Mouse (Mus musculus): Measurements from ENCODE around the gene Prss28. TPM values are rescaled to one million over a fixed set of nuclear protein-coding genes. Genes with fewer than 3 reads are reported as not detected.
A peak's percentile ranks its signal among the peaks of the same experiment; 100 is the strongest.

The Prss28 gene
- polyA plus RNA-seq, 1 experiment from 2014 or later = not detected

DNA sequence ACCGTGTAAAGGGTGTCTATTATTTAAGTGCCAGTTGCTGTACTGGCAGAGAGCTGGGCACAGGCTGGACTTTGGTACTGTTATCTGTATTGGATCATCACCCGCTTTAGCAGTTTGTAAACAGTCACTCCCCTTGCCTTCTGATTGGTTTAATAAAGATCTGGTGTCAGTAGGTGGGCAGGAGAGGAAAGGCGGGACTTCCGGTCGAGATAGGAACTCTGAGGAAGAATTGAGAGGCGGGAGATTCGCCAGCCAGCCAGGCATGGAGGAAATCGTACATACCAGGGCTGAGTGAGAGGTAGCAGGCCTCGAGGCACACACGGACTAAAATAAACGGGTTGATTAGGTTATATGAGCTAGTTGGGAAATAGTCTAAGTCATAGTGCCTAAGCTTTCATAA is 26.3 kb upstream of the Prss28 start:
- Histone ChIP-seq H3K27ac (ENCODE audit: low read depth) (no peak overlapping the region), H3K4me2 (ENCODE audit: low read length) (no peak overlapping the region), H3K9me3 (ENCODE audit: control insufficient read depth, low read length) (no peaks in the 10 kb centered on the region), H3K36me3 (ENCODE audit: control insufficient read depth, insufficient read depth, low read length) (no peaks in the 10 kb centered on the region), H3K9ac (ENCODE audit: low read length) (no peak overlapping the region), H3K4me3 (ENCODE audit: low read depth, low read length) (no peak overlapping the region), H3K4me1 (replicated peaks; ENCODE audit: control insufficient read depth, insufficient read depth, low read length) (no peaks in the 10 kb centered on the region), H3K27me3 (replicated peaks; ENCODE audit: control insufficient read depth, insufficient read depth, low read length) (no peaks in the 10 kb centered on the region)
- ATAC-seq (replicated peaks; ENCODE audit: low FRiP score, low TSS enrichment, low read depth) (no peak), DNase-seq (ENCODE audit: low spot score) (no peak)
- 40% methylated on average over 11 of the region's 11 CpGs for WGBS

DNA sequence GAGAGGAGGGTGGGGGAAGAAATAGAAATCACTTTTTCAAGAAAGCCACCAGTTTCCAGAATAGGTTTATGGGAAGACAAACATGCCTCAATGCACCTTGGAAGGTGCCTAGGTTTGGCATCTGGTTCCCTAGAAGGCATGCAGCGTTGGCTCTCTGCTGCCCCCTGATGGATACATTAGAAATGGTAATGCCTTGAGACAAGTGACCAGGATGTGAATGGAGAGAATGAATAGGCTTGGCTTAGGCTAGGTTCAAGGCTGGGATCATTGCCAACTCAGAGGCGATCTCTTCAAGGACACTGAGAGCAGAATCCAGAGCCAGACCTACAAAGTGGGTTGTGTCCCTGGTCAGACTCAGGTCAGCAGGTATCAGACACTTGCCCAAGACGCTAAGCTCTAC is 23.4 kb upstream of the Prss28 start:
- WGBS = 20% methylated on average over 3 of the region's 3 CpGs
- H3K9ac ChIP-seq (ENCODE audit: low read length) = no peak overlapping the region
- H3K27ac ChIP-seq (ENCODE audit: low read depth) = no peak overlapping the region
- no peaks in the 10 kb centered on the region for H3K4me1 ChIP-seq (replicated peaks; ENCODE audit: control insufficient read depth, insufficient read depth, low read length)
- no peak overlapping the region for H3K4me2 ChIP-seq (ENCODE audit: low read length)
- no peaks in the 10 kb centered on the region for H3K27me3 ChIP-seq (replicated peaks; ENCODE audit: control insufficient read depth, insufficient read depth, low read length)
- ATAC-seq (replicated peaks; ENCODE audit: low FRiP score, low TSS enrichment, low read depth) (no peak), DNase-seq (ENCODE audit: low spot score) (peak; percentile 73)
- H3K36me3 ChIP-seq (ENCODE audit: control insufficient read depth, insufficient read depth, low read length) = no peaks in the 10 kb centered on the region
- H3K4me3 ChIP-seq (ENCODE audit: low read depth, low read length) = no peak overlapping the region
- H3K9me3 ChIP-seq (ENCODE audit: control insufficient read depth, low read length) = no peaks in the 10 kb centered on the region

DNA sequence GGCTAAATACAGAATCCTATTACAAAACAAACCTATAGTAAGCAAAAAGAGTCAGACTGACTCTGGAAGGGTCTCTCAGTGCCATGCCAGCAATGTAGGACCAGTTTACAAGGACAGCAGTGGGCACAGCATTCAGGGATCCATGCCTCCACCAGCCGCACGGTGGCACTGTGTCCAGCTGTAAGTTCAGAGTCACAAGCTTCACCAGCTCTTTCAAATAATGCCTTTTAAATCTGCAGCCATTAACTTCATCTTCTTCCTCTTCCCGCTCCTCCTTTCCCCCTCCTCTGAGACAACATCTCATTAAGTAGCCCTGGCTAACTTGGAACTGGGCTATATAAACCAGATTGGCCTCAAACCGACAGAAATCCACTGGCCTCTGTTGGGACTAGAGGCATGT is 19.6 kb upstream of the Prss28 start:
- Histone ChIP-seq H3K4me3 (ENCODE audit: low read depth, low read length) (no peak overlapping the region), H3K9ac (ENCODE audit: low read length) (no peak overlapping the region), H3K27me3 (replicated peaks; ENCODE audit: control insufficient read depth, insufficient read depth, low read length) (no peaks in the 10 kb centered on the region), H3K4me1 (replicated peaks; ENCODE audit: control insufficient read depth, insufficient read depth, low read length) (no peaks in the 10 kb centered on the region), H3K27ac (ENCODE audit: low read depth) (no peak overlapping the region), H3K9me3 (ENCODE audit: control insufficient read depth, low read length) (no peaks in the 10 kb centered on the region), H3K36me3 (ENCODE audit: control insufficient read depth, insufficient read depth, low read length) (no peaks in the 10 kb centered on the region), H3K4me2 (ENCODE audit: low read length) (no peak overlapping the region)
- WGBS = 22% methylated on average over 4 of the region's 4 CpGs
- DNase-seq (ENCODE audit: low spot score) (peak; percentile 67), ATAC-seq (replicated peaks; ENCODE audit: low FRiP score, low TSS enrichment, low read depth) (no peak)

DNA sequence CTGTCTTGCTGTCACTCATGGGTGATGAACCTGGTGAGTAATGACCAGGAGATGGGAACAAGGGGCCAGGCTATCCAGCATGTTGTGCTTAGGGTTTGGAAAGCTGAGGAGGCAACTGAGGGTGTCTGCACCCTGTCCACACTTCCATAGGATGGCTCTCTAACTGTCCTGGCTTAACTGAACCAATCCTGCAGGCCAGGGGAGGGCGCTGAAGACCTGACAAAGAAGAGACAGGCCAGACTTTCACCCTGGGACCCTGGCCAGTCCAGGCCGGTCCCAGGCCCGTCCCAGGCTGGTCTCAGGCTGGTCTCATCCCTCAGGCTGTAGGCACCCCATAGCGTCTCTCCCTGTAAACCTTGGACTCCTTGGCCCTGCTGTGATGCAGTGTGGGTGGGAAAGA is 18.0 kb upstream of the Prss28 start:
- no peak overlapping the region for H3K27ac ChIP-seq (ENCODE audit: low read depth)
- ATAC-seq (replicated peaks; ENCODE audit: low FRiP score, low TSS enrichment, low read depth) (no peak), DNase-seq (ENCODE audit: low spot score) (no peak)
- H3K4me3 ChIP-seq (ENCODE audit: low read depth, low read length) = no peak overlapping the region
- no peaks in the 10 kb centered on the region for H3K27me3 ChIP-seq (replicated peaks; ENCODE audit: control insufficient read depth, insufficient read depth, low read length)
- H3K9me3 ChIP-seq (ENCODE audit: control insufficient read depth, low read length) = no peaks in the 10 kb centered on the region
- no peak overlapping the region for H3K9ac ChIP-seq (ENCODE audit: low read length)
- H3K4me2 ChIP-seq (ENCODE audit: low read length) = no peak overlapping the region
- 20% methylated on average over 4 of the region's 4 CpGs for WGBS
- no peaks in the 10 kb centered on the region for H3K4me1 ChIP-seq (replicated peaks; ENCODE audit: control insufficient read depth, insufficient read depth, low read length)
- no peaks in the 10 kb centered on the region for H3K36me3 ChIP-seq (ENCODE audit: control insufficient read depth, insufficient read depth, low read length)

DNA sequence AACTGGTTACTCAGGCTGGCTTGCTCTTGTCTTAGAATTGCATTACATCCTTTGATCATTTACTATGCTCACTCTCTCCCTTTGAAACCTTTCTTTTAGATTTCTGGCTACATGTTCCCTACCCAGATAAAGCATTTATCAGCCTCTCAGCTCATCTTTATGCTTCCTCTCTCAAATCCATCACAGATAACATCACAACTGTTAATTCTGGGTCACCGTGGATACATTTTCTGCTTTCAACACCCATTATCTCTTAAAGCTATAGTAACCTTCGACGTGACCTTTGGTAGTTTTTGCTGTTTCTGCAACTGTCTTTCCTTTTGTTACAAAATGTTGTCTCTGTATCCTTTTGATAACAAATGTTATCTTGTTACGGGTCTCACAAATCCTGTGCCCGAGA is 15.0 kb upstream of the Prss28 start:
- H3K4me1 ChIP-seq (replicated peaks; ENCODE audit: control insufficient read depth, insufficient read depth, low read length) = no peaks in the 10 kb centered on the region
- H3K27me3 ChIP-seq (replicated peaks; ENCODE audit: control insufficient read depth, insufficient read depth, low read length) = no peaks in the 10 kb centered on the region
- DNase-seq (ENCODE audit: low spot score) = no peak
- no peak for ATAC-seq (replicated peaks; ENCODE audit: low FRiP score, low TSS enrichment, low read depth)
- no peak overlapping the region for H3K27ac ChIP-seq (ENCODE audit: low read depth)
- no peak overlapping the region for H3K4me3 ChIP-seq (ENCODE audit: low read depth, low read length)
- no peaks in the 10 kb centered on the region for H3K36me3 ChIP-seq (ENCODE audit: control insufficient read depth, insufficient read depth, low read length)
- H3K4me2 ChIP-seq (ENCODE audit: low read length) = no peak overlapping the region
- WGBS = 64% methylated on average over 5 of the region's 5 CpGs
- H3K9ac ChIP-seq (ENCODE audit: low read length) = no peak overlapping the region
- H3K9me3 ChIP-seq (ENCODE audit: control insufficient read depth, low read length) = no peaks in the 10 kb centered on the region

DNA sequence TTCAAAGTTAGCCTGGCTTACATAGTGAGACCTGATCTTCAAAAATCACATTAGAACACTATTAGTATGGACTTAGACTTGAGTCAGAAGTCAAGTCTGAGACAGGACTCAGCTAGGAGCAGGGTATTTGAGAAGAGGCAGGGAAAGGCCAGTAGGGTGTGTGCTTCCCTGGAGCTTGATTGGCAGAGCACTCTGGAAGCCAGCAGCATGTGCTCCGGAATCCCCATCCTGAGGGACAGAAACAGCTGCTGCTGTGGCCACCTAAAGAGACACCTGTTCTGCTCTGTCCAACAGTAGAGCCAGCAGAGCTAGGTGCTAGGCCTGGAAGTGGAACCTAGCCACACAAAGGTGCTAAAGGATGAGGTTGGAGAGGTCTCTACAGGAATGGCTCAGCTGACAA is 14.3 kb upstream of the Prss28 start:
- 50% methylated on average over 1 of the region's 1 CpGs for WGBS

DNA sequence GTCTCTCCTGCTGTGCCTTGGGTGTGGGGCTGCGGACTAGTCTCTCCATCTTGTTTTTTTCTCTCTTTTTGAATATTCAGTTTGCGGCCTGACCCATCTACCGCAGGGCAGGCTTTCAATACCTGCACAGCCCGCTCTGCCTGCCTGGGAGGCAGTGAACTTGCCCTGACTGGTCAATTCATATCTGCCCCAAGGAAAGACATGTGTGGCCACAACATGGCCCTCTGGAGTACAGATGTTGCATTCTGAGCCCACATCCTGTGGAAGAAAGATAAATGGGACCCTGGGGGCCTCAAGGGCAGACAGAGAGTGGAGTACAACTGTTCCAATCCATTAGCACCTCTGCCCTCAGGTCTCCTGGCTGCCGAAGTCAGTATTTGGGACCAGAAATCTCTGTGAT is 10.4 kb upstream of the Prss28 start, which contains the start of gene Prss34:
TSS of gene Prss34 (plus strand) at position 301 of the 400 bp plus-strand sequence.
- no peak within 1 kb of the TSS for H3K4me3 ChIP-seq (ENCODE audit: low read depth, low read length)
- no peaks in the 10 kb centered on the region for H3K27me3 ChIP-seq (replicated peaks; ENCODE audit: control insufficient read depth, insufficient read depth, low read length)
- H3K9me3 ChIP-seq (ENCODE audit: control insufficient read depth, low read length) = no peaks in the 10 kb centered on the region
- no peaks in the 10 kb centered on the region for H3K36me3 ChIP-seq (ENCODE audit: control insufficient read depth, insufficient read depth, low read length)
- H3K4me1 ChIP-seq (replicated peaks; ENCODE audit: control insufficient read depth, insufficient read depth, low read length) = no peaks in the 10 kb centered on the region
- DNase-seq (ENCODE audit: low spot score) (no peak), ATAC-seq (replicated peaks; ENCODE audit: low FRiP score, low TSS enrichment, low read depth) (no peak)
- no peak within 1 kb of the TSS for H3K4me2 ChIP-seq (ENCODE audit: low read length)
- no peak within 1 kb of the TSS for H3K27ac ChIP-seq (ENCODE audit: low read depth)
- H3K9ac ChIP-seq (ENCODE audit: low read length) = no peak within 1 kb of the TSS
- WGBS = 79% methylated on average over 5 of the region's 5 CpGs

More for the DNA sequence above, 14.3 kb upstream of the Prss28 start:
- H3K4me1 ChIP-seq (replicated peaks; ENCODE audit: control insufficient read depth, insufficient read depth, low read length) = no peaks in the 10 kb centered on the region
- H3K27ac ChIP-seq (ENCODE audit: low read depth) = no peak overlapping the region
- no peaks in the 10 kb centered on the region for H3K27me3 ChIP-seq (replicated peaks; ENCODE audit: control insufficient read depth, insufficient read depth, low read length)
- no peaks in the 10 kb centered on the region for H3K9me3 ChIP-seq (ENCODE audit: control insufficient read depth, low read length)
- ATAC-seq (replicated peaks; ENCODE audit: low FRiP score, low TSS enrichment, low read depth) (no peak), DNase-seq (ENCODE audit: low spot score) (no peak)
- no peak overlapping the region for H3K9ac ChIP-seq (ENCODE audit: low read length)
- no peak overlapping the region for H3K4me3 ChIP-seq (ENCODE audit: low read depth, low read length)
- no peak overlapping the region for H3K4me2 ChIP-seq (ENCODE audit: low read length)
- no peaks in the 10 kb centered on the region for H3K36me3 ChIP-seq (ENCODE audit: control insufficient read depth, insufficient read depth, low read length)

DNA sequence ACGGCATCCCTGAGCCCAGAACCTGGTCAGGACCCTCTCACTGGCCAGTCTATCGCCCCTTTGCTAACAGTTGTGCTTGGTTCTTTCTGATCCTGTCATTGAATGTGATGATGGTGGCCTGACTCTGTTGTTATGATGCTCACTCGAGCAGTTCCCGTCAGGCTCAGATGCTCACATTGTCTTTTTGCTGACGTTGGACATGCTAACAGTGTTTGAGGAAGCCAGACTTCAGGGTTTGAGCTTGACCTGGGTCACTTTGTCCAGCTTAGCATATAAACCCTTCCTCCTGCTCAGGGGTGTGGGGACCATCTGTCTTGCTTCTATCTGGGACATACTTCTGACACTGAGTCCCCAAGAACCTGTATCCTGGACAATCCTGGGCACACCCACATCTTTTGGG is 9.9 kb downstream of the Prss28 start, which contains the start of gene Prss29:
TSS of gene Prss29 (plus strand) at position 301 of the 400 bp plus-strand sequence.
- ATAC-seq (replicated peaks; ENCODE audit: low FRiP score, low TSS enrichment, low read depth) = no peak
- H3K4me1 ChIP-seq (replicated peaks; ENCODE audit: control insufficient read depth, insufficient read depth, low read length) = no peaks in the 10 kb centered on the region
- no peak within 1 kb of the TSS for H3K27ac ChIP-seq (ENCODE audit: low read depth)
- H3K4me3 ChIP-seq (ENCODE audit: low read depth, low read length) = no peak within 1 kb of the TSS
- H3K9ac ChIP-seq (ENCODE audit: low read length) = no peak within 1 kb of the TSS
- H3K36me3 ChIP-seq (ENCODE audit: control insufficient read depth, insufficient read depth, low read length) = no peaks in the 10 kb centered on the region
- H3K4me2 ChIP-seq (ENCODE audit: low read length) = no peak within 1 kb of the TSS
- WGBS = 77% methylated on average over 5 of the region's 5 CpGs
- H3K27me3 ChIP-seq (replicated peaks; ENCODE audit: control insufficient read depth, insufficient read depth, low read length) = no peaks in the 10 kb centered on the region
- no peaks in the 10 kb centered on the region for H3K9me3 ChIP-seq (ENCODE audit: control insufficient read depth, low read length)
- no peak for DNase-seq (ENCODE audit: low spot score)

DNA sequence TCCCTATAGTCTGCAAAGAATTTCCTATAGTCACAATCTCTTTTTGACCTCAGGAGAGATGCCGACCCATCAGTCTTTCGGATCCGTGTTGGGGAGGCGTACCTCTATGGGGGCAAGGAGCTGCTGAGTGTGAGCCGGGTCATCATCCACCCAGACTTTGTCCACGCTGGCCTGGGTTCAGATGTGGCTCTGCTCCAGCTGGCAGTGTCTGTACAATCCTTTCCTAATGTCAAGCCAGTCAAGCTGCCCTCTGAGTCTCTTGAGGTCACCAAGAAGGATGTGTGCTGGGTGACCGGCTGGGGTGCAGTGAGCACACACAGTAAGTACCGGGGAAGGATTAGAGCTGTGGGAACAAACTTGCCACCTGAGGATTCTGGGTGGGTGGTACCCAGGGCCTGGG is 12.4 kb downstream of the Prss28 start:
- no peak overlapping the region for H3K4me2 ChIP-seq (ENCODE audit: low read length)
- H3K9me3 ChIP-seq (ENCODE audit: control insufficient read depth, low read length) = no peaks in the 10 kb centered on the region
- H3K4me1 ChIP-seq (replicated peaks; ENCODE audit: control insufficient read depth, insufficient read depth, low read length) = no peaks in the 10 kb centered on the region
- H3K36me3 ChIP-seq (ENCODE audit: control insufficient read depth, insufficient read depth, low read length) = no peaks in the 10 kb centered on the region
- ATAC-seq (replicated peaks; ENCODE audit: low FRiP score, low TSS enrichment, low read depth) (no peak), DNase-seq (ENCODE audit: low spot score) (no peak)
- 87% methylated on average over 8 of the region's 8 CpGs for WGBS
- no peak overlapping the region for H3K27ac ChIP-seq (ENCODE audit: low read depth)
- H3K4me3 ChIP-seq (ENCODE audit: low read depth, low read length) = no peak overlapping the region
- H3K27me3 ChIP-seq (replicated peaks; ENCODE audit: control insufficient read depth, insufficient read depth, low read length) = no peaks in the 10 kb centered on the region
- H3K9ac ChIP-seq (ENCODE audit: low read length) = no peak overlapping the region

Data from intestine, embryonic 14.5 days (tissue).